Mouse (Mus musculus) liver, adult 2 months (tissue): Measurements from ENCODE around the gene Rpl5.

Source experiments
- CTCF ChIP-seq: fragments of 200-500 bp; IDR thresholded peaks from 2 replicates; pipeline ENCODE4 v1.5.1; 2011; ENCODE audit warnings: low read depth, low read length, control low read depth
- POLR2A ChIP-seq: fragments of 200-500 bp; IDR thresholded peaks from 2 replicates; pipeline ENCODE4 v1.6.1; 2011; ENCODE audit warnings: low read length, control low read depth; ENCODE audit not compliant: insufficient read depth; ENCODE audit errors: extremely low read depth

DNA sequence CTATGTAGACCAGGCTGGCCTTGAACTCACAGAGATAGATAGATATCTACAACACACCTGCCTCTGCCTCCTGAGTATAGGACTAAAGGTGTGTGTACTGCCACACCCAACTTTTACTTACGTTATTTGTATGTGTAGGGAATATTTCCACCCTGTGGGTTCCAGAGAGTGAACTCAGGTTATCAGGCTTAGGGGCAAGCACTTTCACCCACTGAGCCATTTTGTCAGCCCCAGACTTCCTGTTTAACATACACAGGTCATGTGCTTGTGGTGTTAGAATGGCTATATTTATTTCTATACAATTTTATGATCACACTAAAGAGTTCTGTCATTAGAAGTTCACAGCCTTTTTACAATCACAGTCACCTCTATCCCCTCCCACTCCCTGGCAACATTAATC lies 42.6 kb downstream of the Rpl5 start:
- TF ChIP-seq CTCF, result no peak
- TF ChIP-seq POLR2A, result no peak
